Mouse (Mus musculus): ENCODE measurements around the gene Hmox2. TPM values are rescaled to one million over a fixed set of nuclear protein-coding genes. Genes with fewer than 3 reads are reported as not detected.

Hmox2 gene
- polyA plus RNA-seq, 1 experiment = 32.1 TPM

DNA sequence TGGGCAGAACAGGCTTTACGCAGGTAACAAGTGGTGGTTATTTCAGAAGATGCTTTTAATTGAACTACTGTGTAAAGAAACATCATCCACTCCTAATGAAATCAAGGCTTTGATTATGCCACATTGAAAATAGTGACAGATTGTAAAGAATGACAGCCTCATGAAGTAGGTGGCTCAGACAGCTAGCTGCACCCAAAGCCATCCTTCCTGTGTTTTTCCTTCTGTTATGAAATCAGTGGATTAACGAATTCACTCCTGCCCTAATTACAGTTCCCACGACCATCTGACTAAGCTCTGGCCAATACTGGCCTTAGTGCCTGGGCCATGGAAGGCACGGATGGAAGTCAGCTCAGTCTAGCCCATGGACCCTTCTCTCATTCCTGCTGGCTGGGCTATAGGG lies 52.8 kb downstream of the Hmox2 start:
- no peak for TF ChIP-seq CTCF (IDR thresholded peaks at IDR 0.05; ENCODE audit: insufficient read depth, low read length)
- TF ChIP-seq POLR2A (IDR thresholded peaks at IDR 0.05; ENCODE audit: borderline replicate concordance, extremely low read depth, low read depth, low read length) = no peak
- Histone ChIP-seq H3K4me1 (ENCODE audit: control insufficient read depth, insufficient read depth, low read length) (peaks cover 17% of the 10 kb centered on the region), H3K4me3 (replicated peaks; ENCODE audit: extremely low read depth, low read depth, low read length) (no peak overlapping the region)
- no peak for DNase-seq
- WGBS = 77% methylated on average over 4 of the region's 4 CpGs

DNA sequence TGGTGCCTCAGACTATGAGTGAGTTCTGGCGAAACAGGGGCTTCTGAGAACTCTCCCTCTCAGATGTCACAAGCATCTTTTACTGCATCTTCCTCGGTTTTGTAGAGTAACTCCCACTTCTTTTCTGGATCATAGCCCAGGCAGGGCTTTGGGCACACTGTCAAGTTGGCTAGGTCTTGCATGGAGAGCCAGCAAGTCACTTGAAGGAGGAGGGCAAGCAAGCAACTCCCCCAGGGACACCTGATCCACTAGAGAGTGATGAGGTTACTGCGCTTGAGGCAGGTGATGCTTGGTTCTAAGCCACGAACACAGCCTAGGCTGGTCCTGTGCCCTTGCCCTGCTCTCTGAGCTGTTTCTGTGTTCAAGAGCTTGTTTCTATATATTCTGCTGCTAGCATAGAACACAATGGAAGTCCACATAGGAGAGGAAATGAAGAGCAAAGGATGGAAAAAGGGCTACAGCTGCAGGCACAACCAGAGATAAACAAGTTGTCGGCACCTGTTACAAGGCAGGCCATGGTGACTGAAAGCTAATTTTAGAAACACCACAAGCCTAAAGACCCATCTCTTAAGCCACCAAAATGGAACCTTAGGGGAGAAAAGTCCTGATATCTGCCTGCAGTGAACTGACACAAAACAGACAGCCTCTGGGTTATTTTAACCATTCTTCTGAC lies 55.5 kb downstream of the Hmox2 start:
- TF ChIP-seq CTCF (IDR thresholded peaks at IDR 0.05; ENCODE audit: insufficient read depth, low read length) = no peak
- no peak for TF ChIP-seq POLR2A (IDR thresholded peaks at IDR 0.05; ENCODE audit: borderline replicate concordance, extremely low read depth, low read depth, low read length)
- Histone ChIP-seq H3K4me3 (replicated peaks; ENCODE audit: extremely low read depth, low read depth, low read length) (no peak overlapping the region), H3K4me1 (ENCODE audit: control insufficient read depth, insufficient read depth, low read length) (peaks cover 28% of the 10 kb centered on the region)
- DNase-seq = peak; percentile 54
- WGBS = 31% methylated on average over 5 of the region's 5 CpGs

DNA sequence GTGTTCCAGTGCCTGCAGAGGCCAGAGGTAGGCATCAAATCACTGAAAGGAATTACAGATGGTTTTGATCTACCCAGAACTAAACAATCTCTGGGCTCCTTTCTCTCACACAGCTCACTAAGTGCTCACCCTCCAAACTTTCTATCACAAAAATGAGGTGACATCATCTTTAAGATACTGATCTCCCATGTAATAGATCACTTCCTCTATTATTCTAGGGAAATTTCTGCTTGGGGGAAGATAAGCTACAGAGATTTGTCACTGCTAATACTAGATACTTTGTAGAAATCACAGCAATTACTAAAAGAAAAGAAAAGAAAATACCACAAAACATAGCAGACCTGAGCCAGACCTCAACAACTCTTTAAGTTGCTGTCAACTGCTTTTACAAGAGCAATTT lies 56.4 kb downstream of the Hmox2 start:
- no peak for TF ChIP-seq CTCF (IDR thresholded peaks at IDR 0.05; ENCODE audit: insufficient read depth, low read length)
- no peak for TF ChIP-seq POLR2A (IDR thresholded peaks at IDR 0.05; ENCODE audit: borderline replicate concordance, extremely low read depth, low read depth, low read length)
- Histone ChIP-seq H3K4me1 (ENCODE audit: control insufficient read depth, insufficient read depth, low read length) (peaks cover 27% of the 10 kb centered on the region), H3K4me3 (replicated peaks; ENCODE audit: extremely low read depth, low read depth, low read length) (no peak overlapping the region)
- no peak for DNase-seq

DNA sequence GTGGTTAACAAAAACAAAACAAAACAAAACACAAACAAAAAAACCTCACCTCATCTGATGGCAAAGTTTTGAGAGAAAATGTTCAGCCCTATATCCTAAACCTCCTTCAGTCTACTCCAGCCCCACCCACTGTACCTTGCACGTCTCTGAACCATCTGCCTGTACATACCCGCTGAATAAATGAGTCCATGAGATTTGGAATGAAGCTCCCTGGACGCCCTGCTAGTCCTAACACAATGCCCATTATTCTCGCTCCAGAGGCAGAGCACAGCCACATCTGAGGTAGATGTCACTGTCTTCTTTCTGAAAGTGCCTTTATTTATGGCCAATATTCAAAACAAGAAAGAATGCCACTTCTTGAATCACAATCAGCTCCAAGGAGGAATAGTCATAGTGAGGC lies 59.5 kb downstream of the Hmox2 start:
- no peak overlapping the region for H3K4me3 ChIP-seq (replicated peaks; ENCODE audit: extremely low read depth, low read depth, low read length)
- DNase-seq = no peak
- peaks cover 22% of the 10 kb centered on the region for H3K4me1 ChIP-seq (ENCODE audit: control insufficient read depth, insufficient read depth, low read length)
- TF ChIP-seq CTCF (IDR thresholded peaks at IDR 0.05; ENCODE audit: insufficient read depth, low read length) = no peak
- no peak for TF ChIP-seq POLR2A (IDR thresholded peaks at IDR 0.05; ENCODE audit: borderline replicate concordance, extremely low read depth, low read depth, low read length)
- WGBS = 32% methylated on average over 4 of the region's 4 CpGs

DNA sequence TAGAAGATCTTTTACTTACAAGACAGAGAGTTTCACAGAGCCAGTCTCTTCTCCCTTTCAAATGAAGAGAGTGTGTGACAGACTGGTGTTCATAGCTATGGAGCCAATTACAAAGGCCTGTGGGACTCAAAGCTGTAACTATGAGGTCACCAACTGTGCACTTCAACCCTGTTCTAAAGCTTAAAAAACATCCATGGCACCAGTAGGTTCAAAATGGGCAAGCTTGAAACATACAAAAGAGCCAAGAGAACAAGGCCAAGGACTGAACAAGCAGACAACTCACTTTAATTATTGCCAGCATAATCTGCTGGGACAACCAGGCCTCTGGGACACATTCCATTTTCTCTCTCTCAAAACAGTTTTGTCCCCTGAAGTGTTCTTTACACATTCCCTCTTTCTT lies 62.0 kb downstream of the Hmox2 start:
- no peak for DNase-seq
- peaks cover 14% of the 10 kb centered on the region; the same call in 1 of the 2 replicates for H3K4me1 ChIP-seq (ENCODE audit: control insufficient read depth, insufficient read depth, low read length)
- TF ChIP-seq CTCF (IDR thresholded peaks at IDR 0.05; ENCODE audit: insufficient read depth, low read length) (no peak), POLR2A (IDR thresholded peaks at IDR 0.05; ENCODE audit: borderline replicate concordance, extremely low read depth, low read depth, low read length) (no peak)
- no peak overlapping the region for H3K4me3 ChIP-seq (replicated peaks; ENCODE audit: extremely low read depth, low read depth, low read length)

DNA sequence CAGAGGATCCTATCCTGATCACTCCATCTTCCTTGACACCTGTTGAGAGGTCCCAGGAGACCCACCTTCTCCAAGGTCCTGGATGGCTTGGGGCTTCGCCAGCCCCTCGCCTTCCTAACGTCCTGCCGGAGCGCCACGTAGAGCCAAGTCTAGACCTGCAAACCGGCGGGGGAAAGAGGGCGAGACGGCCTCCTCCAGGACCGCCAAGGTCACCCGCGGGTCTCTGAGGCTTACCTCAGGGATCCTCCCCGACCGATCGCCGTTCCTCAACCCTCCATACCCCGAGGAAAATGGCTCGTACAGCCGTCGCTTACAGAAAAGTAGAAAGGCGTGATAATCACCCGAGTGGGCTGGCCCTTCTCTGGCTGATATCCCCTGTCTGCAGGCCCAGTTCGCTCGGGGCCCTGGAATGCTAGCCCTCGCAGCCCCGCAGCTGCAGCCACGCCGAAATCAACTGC lies 63.2 kb downstream of the Hmox2 start:
- no peak for DNase-seq
- TF ChIP-seq CTCF (IDR thresholded peaks at IDR 0.05; ENCODE audit: insufficient read depth, low read length) = no peak
- under 1% methylated on average over 29 of the region's 29 CpGs for WGBS
- Histone ChIP-seq H3K4me1 (ENCODE audit: control insufficient read depth, insufficient read depth, low read length) (peaks cover 9% of the 10 kb centered on the region; the same call in 1 of the 2 replicates), H3K4me3 (replicated peaks; ENCODE audit: extremely low read depth, low read depth, low read length) (peak overlapping the region; percentile 99)

DNA sequence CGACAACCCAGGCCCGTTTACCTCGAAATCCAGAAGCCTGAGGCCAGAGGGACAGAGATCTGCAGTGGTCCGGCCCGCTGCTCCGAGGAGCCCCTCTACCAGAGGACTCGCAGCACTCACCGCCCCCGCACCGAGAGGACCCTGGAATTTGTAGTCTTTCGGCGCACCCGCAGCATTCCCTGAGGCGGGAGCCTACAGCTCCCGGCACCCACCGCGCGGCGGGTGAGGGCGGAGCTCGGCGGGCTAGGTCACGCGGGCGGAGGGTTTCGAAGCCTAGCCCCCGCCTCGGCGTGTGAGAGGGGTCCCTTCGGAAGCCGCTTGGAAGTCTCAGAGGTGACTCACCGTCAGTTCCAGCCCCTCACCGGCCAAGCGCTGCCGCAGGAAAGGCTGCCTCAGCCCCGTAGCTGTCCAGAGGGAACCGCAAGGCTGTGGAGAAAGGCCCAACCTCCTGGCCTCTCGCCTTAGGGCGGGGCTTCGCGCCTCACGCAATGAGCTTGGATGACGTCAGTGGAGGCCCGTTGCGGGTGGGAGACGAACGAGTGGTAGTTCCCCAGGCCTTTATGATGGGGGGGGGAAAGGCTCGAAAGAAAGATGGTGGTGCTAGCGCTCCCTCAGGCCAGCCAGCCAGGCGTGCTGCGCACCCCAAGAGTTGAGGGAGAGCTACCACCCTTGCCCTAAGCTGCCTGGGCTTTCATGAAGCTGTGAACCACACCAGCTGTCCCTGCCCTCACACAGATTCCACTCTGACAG lies 63.8 kb downstream of the Hmox2 start, which contains the start of gene Cdip1:
Cdip1 (minus strand) TSS at position 483 of the 750 bp plus-strand sequence.
- peak; percentile 97 for DNase-seq
- Histone ChIP-seq H3K4me3 (replicated peaks; ENCODE audit: extremely low read depth, low read depth, low read length) (peak within 1 kb of the TSS; percentile 99), H3K4me1 (ENCODE audit: control insufficient read depth, insufficient read depth, low read length) (peaks cover 8% of the 10 kb centered on the region; the same call in 1 of the 2 replicates)
- TF ChIP-seq CTCF (IDR thresholded peaks at IDR 0.05; ENCODE audit: insufficient read depth, low read length) (no peak), POLR2A (IDR thresholded peaks at IDR 0.05; ENCODE audit: borderline replicate concordance, extremely low read depth, low read depth, low read length) (peak; percentile 68; the same call in 1 of the 2 replicates)
- 1% methylated on average over 51 of the region's 51 CpGs for WGBS

DNA sequence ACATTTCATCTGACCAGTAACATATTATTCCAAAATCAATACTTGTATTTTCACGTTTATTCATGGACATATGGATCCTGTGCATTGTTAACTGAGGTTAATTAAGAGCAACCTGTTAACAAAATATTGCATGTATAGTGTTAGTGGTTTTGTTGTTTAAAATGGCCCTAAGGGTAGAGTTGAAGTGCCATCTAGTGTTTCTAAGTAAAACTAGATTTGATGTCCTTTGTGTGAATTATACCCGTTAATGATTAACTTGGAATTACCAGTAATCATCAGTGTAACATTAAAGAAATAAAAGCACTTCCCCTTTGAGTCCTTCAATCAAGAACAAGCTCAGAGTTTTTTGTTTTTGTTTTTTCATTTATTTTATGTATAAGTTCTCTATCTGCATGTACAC lies 65.2 kb downstream of the Hmox2 start:
- no peak for DNase-seq
- 36% methylated on average over 2 of the region's 2 CpGs for WGBS
- H3K4me1 ChIP-seq (ENCODE audit: control insufficient read depth, insufficient read depth, low read length) = peaks cover 2% of the 10 kb centered on the region; the same call in 1 of the 2 replicates
- TF ChIP-seq POLR2A (IDR thresholded peaks at IDR 0.05; ENCODE audit: borderline replicate concordance, extremely low read depth, low read depth, low read length) (no peak), CTCF (IDR thresholded peaks at IDR 0.05; ENCODE audit: insufficient read depth, low read length) (no peak)
- no peak overlapping the region for H3K4me3 ChIP-seq (replicated peaks; ENCODE audit: extremely low read depth, low read depth, low read length)

DNA sequence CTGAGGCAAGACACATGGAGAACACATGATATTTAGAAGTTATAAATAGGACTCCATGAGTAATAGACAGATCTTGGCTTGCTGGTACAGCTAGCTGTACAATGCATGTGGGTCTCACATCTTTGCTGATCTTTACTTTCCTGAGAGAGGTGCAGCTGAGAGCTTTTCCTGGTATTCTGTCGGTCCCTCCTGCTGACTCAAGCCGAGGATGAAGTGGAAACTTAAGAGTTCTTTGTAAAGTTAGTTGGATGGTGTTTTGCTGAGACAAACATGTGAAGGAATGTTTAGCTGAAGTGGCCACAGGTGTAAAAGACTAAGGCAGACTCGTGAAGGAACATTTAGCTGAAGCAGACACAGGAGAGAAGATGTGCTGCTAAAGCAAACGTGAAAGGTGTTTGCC lies 70.5 kb downstream of the Hmox2 start:
- DNase-seq = no peak
- no peak overlapping the region for H3K4me3 ChIP-seq (replicated peaks; ENCODE audit: extremely low read depth, low read depth, low read length)
- no peaks in the 10 kb centered on the region for H3K4me1 ChIP-seq (ENCODE audit: control insufficient read depth, insufficient read depth, low read length)
- WGBS = 61% methylated on average over 4 of the region's 4 CpGs
- no peak for TF ChIP-seq POLR2A (IDR thresholded peaks at IDR 0.05; ENCODE audit: borderline replicate concordance, extremely low read depth, low read depth, low read length)

Other genes starting within 250 kb of the Hmox2 start
- 3.6 and 12.6 TPM in 2 replicates for gene Srl, start 184.5 kb upstream of the Hmox2 start, polyA plus RNA-seq (2012; rRNA removed)
- gene Tfap4, start 166.5 kb upstream of the Hmox2 start, polyA plus RNA-seq (2012; rRNA removed) = 6.0 and 6.9 TPM in 2 replicates
- gene Glis2, start 131.6 kb upstream of the Hmox2 start, polyA plus RNA-seq (2012; rRNA removed) = 66.5 and 76.4 TPM in 2 replicates
- 8.4 and 12.3 TPM in 2 replicates for gene Pam16, start 101.4 kb upstream of the Hmox2 start, polyA plus RNA-seq (2012; rRNA removed)
- gene Vasn, start 86.4 kb upstream of the Hmox2 start, polyA plus RNA-seq (2012; rRNA removed) = 86.4 and 91.1 TPM in 2 replicates
- 16.1 and 21.2 TPM in 2 replicates for gene Dnaja3, start 86.4 kb upstream of the Hmox2 start, polyA plus RNA-seq (2012; rRNA removed)
- 60.6 and 60.9 TPM in 2 replicates for gene Coro7, start 46.6 kb upstream of the Hmox2 start, polyA plus RNA-seq (2012; rRNA removed)
- 4.4 and 5.2 TPM in 2 replicates for gene Nmral1, start 7.0 kb upstream of the Hmox2 start, polyA plus RNA-seq (2012; rRNA removed)
- 76.7 and 93.0 TPM in 2 replicates for gene Cdip1, start 63.9 kb downstream of the Hmox2 start, polyA plus RNA-seq (2012; rRNA removed)
- 4.9 and 5.2 TPM in 2 replicates for gene 4930562C15Rik, start 109.1 kb downstream of the Hmox2 start, polyA plus RNA-seq (2012; rRNA removed)
- 62.1 and 69.5 TPM in 2 replicates for gene Ubald1, start 154.0 kb downstream of the Hmox2 start, polyA plus RNA-seq (2012; rRNA removed)
- 124 and 140 TPM in 2 replicates for gene Mgrn1, start 159.9 kb downstream of the Hmox2 start, polyA plus RNA-seq (2012; rRNA removed)
- 75.8 and 79.6 TPM in 2 replicates for gene Nudt16l1, start 212.4 kb downstream of the Hmox2 start, polyA plus RNA-seq (2012; rRNA removed)
- 55.9 and 58.6 TPM in 2 replicates for gene Anks3, start 237.8 kb downstream of the Hmox2 start, polyA plus RNA-seq (2012; rRNA removed)

Measured in lung, adult 2 months (tissue).